Mouse (Mus musculus) mesoderm, embryonic 11.5 days (tissue): Measurements from ENCODE around the gene Lingo1.
A peak's percentile ranks its signal among the peaks of the same experiment; 100 is the strongest.

Source experiments
- DNase-seq: peaks from one replicate; pipeline ENCODE4 v3.0.0-alpha.2; 2012; ENCODE audit warnings: low read depth, low spot score

Lingo1 gene

DNA sequence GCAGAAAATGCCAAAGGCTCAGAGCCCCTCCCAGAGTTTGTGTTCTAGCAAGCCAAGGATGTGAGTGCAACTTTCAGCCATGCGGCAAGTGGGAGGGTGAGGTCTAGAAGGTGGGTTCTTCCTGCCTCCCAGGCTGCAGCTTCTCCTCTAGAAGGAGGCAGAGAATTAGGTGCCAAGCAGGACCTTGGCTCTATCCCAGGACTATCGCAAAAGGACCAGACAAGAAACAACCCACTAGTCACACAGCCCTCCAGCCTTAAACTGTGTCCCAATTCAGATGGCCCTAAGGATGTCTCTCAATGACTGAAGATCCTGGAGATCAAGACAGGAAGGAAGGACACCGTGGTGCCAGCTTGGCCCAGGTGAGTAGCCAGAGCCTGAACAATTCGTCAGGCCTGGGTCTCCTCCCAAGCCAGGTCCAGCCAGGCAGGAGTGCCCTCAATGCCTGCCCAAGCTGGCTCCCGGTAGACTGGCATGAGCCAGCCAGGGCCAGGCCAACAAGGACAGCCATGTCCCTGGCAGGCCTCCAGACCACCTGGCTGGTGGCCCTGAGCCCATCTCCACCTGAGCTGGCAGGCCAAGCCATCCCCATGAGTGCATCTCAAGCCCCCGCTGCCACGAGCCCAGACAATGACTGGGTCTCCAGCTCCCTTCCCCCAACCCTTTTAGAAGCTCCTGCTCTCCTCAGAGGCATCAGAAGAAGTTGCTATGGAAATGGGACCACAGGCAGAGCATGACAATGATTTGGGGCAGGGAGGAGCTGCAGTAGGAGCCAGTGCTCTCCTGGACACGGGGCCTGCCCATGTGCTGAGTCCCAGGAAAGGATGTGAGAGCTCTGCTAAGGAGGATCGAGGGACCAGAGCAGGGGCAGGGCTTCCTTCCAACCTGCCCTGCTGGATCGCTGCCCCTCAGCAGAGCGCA is 19.1 kb downstream of the Lingo1 start:
- DNase-seq, result no peak

DNA sequence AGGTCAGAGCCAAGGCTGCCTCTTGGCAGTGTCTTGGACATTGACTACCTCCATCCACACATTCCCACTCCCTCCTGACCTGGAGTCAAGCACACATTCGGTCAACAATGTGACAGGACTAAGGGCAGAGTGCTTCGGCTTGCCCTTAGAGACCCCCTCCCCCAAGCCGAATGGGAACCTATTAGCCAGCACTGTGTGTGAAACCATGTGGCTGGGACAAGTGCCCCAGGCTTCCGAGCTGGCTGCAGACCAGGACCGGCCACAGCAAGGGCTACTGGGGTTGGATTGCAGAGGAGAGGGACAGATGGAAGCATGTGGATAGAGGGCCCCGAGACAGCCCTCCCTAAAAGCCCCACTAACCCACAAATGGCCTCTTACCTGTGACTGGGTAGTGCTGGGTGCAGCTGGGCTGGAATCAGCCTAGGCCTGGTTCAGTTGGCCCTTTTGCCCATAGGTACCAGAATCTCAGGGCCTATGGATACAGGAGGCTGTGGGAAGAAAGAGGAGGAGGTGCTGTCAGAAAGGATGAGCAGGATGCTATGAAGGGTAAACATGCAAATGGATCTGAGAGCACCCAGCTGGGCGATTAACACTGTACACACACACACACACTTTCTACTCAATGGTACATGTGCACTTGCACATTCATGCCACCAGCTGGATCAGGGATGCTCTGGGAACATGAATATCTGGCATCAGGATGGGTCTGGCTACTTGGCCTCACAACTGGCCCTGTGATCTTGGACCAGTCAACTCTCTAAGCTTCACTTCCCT is 20.9 kb downstream of the Lingo1 start:
- DNase-seq, result no peak

DNA sequence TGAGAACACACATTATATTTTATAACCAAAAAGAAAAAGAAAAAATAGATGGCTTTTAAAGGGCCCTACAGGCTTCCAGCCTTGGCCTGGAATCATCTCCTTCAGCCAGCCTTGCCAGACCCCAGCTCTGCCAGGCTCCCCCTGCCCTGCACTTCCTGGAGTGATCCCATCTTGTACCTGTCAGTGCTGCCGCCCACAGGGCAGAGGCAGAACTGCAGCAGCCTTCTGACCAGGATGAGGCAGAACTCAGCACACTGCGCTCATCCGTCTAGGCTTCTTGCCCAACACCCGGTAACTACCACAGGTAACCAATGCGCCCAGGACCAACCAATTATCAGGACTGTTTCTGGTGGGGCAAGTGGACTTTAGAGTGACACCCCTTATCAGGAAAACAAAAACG is 22.0 kb downstream of the Lingo1 start:
- DNase-seq, result peak; percentile 75

DNA sequence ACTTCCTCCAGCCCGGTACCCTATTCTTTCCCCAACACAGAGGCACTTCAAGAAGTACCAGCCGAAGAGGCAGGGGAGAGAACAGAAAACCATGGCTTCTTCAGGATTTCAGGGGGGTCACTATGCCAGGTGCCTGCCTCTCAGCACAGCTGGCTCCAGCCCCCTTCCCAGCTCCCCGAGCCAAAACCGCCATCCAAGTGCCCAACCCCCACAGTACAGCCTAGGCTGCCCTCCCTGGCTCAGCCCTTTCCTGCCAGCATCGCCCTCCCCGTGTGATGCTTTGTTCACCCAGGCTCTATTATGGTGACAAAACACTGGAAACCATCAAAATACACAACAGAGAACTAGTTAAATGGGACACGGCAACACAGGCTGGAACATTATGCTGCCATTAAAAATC is 22.6 kb downstream of the Lingo1 start:
- DNase-seq, result no peak

DNA sequence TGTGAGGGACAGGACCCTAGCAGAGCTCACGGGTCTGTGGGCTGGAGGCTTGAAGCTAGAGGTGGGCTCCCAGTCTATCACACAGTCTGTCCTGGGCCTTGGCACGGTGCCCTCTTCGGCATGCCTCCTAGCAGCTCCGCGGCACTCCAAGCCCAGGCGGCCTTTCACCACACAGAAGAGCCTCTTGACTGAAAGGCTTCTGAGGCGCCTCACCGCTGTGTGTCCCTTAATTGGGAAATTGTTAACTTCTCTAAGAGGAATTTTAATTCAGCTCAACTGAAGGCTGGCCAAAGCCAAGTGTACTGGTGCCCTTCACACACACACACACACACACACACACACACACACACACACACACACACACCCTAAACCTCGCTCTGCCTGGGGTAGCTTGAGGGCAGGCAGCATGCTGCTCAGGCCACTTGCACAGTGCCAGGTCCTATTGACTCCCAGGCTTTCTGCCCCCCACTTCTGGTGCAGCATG is 28.6 kb downstream of the Lingo1 start:
- DNase-seq, result no peak

DNA sequence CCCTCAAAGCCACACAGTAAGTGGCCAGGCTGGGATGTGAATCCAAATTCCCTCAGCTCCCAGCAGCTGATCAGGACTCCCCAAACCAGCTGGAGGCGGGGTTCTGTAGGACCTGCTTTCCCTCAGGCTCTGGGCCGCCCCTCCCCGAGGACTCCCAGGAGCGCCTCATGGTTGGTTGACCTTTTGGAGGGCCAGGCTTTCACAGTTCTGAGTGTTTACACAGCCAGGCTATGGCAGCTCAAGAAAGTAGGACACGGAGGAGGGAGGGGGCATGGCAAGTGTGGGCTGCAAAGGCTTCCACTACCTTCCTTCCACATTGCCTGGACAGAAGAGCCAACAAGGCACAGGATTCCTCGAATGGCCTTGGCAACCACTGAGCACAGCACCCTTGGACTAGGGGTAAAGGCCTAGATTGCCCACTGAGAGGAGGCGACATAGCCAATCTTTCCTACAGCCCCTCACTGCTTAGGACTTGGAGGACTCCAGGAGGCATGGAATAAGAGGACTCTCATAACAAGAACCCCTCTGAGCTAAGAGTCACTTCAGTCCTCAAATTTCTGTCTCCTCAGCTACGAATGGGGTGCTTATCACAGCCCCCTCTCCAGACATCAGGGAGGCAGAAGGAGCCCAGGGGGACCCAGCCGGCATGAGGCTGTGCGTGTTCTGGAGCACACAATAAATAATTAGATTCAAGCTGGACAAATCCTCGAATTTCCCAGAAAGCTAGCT is 29.5 kb downstream of the Lingo1 start:
- no peak for DNase-seq

DNA sequence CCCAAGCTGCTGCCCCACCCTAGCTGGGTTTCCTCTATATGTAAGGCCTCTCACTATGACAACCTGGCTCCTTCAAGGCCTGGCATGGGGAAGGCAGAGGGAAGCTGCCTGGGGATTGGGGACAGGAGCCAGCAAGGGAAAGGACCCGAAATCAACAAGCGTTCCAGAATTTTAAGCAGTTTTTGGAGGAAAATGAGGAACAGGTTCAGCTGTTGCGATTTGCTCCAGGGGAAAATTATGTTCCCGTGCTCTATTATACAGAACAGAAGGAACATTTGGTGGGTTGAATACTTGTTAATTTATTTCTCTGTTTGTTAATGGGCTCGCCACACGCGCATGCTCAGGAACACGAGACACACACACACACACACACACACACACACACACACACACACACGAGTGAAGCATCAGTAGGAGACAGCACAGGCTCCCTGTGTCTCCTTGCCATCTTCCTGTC is 34.1 kb downstream of the Lingo1 start:
- DNase-seq, result no peak

DNA sequence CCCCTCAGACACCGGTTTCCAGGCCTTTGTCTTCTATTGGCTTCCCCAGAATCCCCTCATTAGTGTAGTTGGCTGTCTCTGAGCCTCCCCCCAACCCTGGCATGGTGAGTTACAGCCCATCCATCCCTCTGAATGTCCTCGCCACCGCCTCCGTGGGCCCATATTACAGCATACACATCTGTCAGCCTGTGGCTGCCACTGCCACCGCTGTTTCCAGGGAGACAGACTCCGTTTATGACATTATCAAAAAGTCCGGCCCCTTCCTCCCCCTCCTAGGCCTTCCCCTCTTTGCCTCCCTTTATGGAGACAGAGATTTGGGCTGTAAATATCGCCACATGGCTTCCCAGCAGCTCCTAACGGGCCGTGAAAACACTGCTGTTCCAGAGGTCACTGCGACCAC is 38.5 kb downstream of the Lingo1 start:
- DNase-seq, result peak; percentile 64

DNA sequence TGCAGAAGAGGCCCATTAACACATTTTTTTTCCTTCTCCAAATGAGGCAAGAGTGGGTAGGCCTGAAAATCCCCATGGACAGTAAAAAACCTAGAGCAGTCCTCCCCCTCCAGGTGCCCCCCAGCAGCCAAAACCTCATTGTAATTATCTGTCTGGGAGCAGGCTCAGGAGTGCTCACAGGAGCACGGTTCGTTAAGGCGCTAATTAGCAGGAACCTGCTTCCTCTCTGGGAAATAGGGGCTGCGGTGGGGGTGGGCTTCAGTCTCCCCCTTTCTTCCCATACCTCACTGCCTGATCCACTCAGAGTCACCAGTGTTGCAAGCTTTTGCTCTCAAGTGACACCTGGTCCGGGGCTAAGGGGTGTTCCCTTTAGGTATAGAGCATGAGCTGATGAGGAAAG is 41.1 kb downstream of the Lingo1 start:
- no peak for DNase-seq

DNA sequence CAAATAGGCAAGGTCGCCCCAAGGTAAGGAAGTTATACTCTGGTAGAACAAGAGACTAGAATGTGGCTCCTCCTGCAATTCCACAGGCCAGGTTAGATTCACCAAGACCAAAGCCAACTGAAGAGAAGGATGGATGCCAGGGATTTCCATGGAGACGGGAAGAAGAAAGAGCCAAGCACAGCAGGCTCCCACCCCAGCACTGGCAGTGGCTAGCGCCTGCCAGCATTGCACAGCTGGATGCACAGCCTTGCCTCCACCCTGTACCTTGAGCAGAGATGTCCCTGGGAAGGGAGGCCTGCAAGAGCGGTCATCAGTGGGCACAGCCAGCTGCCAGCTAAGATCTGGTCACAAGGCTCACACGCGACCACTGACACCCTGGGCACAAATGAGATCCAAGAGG is 42.9 kb downstream of the Lingo1 start:
- no peak for DNase-seq

DNA sequence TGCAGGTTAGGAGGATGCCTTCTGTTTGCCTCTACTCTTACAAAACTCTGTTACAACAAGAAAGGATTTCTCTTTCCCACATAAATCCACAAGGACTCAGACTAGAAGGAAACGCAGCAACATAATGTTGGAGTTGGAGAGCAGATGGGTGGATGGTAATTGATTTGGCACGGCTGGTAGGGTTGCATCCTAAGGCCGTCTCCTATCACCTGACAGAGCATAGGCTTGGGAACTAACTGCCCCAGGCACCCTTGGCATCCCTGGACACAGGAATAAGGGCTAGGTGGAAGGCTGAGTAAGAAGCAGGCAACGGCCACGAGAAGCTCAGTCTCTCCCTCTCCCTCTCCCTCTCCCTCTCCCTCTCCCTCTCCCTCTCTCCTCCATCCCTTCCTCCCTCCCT is 48.2 kb downstream of the Lingo1 start:
- no peak for DNase-seq

DNA sequence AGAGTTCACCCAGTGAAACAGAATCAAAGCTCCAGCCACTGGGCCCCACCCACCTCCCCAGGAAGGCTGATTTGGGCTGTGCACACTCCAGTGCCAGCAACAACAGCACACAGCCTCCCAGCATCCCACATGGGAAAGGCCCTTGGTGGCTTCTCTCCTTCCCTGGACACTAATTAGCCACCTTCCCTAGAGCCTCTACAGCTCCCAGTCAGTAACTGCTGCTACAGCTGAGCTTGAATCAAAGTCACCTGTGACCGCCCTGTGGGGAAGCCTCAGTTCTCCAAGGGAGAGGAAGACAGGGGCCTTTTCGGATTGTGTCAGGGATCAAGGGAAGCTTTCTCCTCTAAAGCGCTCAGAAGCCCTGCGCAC is 49.4 kb downstream of the Lingo1 start:
- no peak for DNase-seq

DNA sequence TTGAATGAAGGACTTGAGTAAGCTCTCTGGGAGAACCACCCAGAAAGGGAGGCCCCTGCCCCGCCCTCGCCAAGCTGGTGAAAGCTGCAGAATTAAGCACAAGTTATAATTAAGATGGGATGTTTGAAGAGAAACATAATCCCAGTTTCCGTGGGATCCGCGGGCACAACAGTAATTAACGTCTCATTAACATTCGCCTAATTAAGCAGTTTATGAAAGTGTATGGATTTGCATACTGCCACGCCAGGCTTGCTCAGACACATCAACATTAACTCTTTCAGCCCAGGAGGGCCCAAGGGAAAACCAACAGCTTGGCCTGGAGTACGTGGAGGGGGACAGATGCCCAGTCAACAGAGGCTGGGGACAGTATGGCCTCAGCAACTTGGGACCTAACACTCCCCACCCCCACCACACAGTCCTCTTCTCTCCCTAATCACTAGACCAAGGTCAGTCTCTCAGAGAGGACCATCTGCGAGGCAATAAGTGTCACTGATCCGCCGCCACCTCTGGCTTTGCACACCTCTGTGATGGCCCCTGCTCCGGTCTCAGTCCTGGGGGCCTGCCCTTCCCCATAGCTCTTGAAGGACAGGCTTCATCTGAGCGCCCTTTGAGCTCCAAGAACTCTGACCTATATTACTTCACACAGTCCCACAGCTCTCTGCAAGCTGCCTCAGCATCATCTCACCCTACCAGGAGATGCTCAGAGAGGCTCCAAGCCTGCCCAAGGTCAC is 49.9 kb downstream of the Lingo1 start:
- DNase-seq, result no peak

DNA sequence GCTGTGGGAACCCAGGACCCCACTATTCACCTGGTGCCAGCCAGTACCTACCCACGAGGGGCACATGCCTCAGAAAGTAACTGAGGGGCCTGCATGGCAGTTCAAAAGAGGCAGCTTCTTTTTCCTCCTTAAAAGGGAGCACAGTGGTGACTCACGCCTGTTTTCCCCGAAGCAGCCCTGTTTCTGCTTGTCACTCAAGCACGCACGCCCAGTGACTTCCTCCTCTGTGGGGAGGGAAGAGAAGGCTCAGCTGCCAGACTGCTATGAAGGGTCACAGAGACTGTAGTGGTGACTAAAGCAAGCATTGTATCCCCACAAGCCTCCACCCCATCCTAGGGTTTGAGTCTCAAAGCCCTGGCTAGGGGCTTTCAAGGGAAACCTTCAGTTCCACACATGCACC is 51.9 kb downstream of the Lingo1 start:
- DNase-seq, result no peak

DNA sequence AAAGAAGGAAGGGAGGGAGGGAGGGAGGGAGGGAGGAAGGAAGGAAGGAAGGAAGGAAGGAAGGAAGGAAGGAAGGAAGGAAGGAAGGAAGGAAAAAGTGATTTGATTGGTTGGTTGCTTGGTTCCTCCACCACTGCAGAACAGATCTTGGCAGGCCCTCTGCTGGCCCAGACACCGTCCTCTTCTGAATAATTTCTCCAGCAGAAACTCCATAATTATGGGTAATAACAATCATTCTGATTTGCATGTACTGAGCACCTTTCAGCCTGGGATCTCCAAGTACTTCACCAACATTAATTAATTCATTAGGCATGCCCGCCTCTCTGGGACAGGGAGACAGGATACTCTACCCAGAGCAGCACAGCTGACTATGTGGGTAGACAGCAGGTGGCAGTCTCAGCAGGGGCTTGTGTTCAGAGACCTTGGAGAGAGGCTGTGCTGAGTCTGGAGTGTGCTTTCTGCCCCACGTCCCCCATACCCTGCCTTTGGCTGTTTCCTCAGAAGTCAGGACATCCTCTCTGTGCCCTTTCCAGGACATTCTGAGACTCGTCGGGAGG is 57.0 kb downstream of the Lingo1 start:
- DNase-seq, result no peak

DNA sequence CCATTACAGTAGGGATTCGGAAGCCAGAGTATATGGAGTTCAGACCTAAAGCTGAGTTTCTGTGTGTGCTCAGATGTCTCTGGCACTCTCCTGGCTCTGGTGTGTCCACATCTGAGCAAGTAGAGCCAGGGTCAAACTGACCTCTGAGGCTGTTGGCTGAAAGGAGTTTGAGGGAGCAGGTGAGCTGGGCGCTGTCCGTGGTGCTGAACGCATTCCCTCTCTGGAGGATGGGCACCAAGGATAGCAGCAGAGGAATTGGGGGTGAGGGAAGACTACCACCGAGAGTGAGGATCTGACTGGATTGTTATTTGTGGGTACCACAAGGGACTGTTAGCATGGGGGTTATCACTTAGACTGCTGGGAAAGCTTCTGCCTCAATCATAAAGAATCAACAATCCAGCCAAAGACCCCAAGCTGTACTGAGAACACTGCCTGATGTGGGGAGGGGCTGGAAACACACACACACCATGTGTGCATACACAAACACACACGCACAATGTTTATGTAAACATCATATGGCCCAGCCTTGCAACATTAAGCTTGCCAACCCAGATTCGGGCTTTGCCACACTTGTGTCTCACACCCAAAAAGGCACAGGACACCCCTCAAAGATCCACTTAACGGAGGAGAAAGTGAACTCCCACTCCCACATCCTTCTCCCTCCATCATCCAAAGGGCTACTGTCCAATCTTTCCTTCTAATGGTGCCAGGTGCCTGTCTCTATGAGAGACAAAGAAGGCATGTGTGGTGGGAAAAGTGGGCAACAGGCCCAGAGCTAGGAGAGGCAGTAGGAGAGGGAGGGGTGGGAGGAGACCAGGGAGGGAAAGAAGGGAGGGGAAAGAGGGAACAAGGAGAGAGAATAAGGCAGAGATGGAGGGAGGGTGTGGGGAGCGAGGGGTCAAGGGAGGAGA is 57.8 kb downstream of the Lingo1 start:
- DNase-seq, result peak; percentile 83

DNA sequence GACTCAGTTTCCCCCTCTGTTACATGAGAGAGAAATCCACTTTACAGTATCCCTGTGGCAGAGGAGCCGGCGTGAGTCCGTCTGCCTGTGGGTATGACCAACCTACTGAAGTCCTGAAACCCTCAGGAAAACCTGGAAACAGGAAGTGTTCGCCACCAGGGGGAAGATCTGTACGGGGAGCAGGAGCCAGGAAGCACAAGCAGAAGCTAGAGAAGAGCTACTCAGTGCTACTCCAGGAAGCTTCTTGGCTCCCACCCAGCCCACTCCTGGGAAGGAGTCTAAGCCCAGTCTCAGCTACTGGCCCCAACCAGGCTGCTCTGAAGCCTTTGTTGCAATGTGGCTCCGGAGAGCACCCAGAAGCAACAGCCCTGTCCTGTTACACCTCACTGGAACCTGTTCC is 61.9 kb downstream of the Lingo1 start:
- DNase-seq, result no peak

DNA sequence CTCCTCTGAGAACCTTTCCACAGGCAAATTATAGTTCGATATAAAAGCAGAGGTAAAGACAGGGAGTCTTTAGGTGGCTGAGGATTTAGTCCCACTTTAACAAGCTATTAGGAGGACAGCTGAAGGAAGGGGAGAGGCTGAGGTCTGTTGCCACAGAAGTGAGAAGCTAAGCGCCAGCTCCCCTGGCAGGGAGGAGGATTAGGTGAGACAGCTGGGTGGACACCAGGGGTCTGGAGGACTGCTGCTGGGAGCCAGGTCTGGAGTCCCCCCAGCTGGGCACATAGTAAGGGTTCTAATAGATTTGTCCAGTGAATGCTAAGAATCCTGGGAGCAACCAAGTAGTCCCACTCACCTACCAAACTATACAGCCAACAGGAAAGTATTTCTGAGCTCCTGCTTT is 65.3 kb downstream of the Lingo1 start:
- no peak for DNase-seq

DNA sequence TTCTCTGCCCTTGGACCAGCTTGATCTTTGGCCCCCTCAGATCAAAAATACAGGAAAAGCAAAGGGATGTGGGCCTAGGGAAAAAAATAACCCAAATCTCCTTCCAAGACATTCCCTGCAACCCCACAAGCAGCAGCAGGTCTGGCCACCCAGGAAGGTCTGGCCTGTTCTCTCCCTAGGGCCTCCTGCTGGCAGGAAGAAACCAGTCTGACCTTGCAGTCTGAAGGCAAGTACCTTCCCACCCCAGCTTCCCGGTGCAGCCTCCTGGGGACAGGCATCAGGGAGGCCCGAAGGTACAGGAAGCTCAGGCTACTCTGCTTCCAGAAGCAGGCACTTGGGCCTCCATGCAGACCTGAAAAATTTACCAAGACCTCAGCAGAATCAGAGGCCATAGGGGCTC is 67.1 kb downstream of the Lingo1 start:
- no peak for DNase-seq
